ENCODE assay signal across 8 mouse cellular contexts in the genomic region with DNA sequence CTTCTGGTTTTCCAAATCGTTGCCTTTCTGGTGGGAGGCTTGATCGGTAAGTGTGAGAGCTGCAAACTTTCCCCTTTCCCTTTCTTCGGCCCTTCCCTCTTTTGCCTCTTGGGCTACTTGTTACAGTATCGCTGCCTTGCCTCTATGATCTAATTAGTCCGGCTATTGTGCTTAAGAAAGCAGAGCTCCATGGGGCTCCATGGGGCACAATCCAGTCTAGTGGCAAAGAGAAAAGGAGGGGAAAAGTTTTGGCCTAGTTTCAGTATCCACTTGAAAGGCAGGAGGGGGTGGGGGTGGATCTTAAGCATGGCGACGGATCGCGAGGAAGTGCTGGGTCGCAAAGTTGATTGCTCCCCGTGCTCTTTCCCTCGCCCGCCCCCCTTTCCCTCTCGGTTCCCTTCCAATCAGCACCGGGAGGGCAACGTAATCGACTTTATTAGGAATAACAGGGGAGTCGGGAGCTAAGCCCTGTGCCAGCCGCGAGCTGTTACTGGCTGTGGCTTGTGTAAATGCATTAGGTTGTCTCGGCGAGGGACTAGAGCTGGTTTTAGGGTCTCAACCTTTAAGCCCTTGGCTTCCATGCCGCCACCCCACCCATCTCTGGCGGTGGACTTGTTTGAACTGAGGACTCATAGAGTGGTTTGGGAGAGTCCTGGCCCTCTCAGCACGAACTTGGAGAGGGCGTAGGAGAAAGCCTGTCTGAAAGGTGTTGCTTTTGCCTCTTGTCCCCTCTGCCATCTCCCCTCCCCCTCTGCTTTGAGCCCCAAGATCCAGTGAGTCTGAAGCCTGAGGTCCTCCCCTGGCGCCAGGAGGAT. TPM values are rescaled to one million over a fixed set of nuclear protein-coding genes. Genes with fewer than 3 reads are reported as not detected.
A peak's percentile ranks its signal among the peaks of the same experiment; 100 is the strongest.
DNase-seq lines count a peak whose midpoint lies in the region; ATAC-seq and TF ChIP-seq lines count a peak whose summit lies in the region.

No protein-coding gene starts in this region.

- peak overlapping the region; percentile 82 for H3K4me2 ChIP-seq in heart, embryonic 16.5 days (ENCODE audit: low read depth, low read length)
- peak overlapping the region; percentile 85 for H3K4me2 ChIP-seq in liver, embryonic 12.5 days
- peak overlapping the region; percentile 74 for H3K4me2 ChIP-seq in myocyte (ENCODE audit: low read depth)

- peaks cover 63% of the 10 kb centered on the region for H3K79me2 ChIP-seq in myocyte (ENCODE audit: control insufficient read depth, insufficient read depth)

- H3K9ac ChIP-seq in heart, embryonic 16.5 days (ENCODE audit: low read length): peak overlapping the region; percentile 91
- peak overlapping the region; percentile 67 for H3K9ac ChIP-seq in liver, embryonic 12.5 days

- WGBS in forebrain, embryonic 10.5 days: 0% methylated on average over 27 of the region's 27 CpGs
- WGBS in heart, embryonic 16.5 days: under 1% methylated on average over 27 of the region's 27 CpGs
- under 1% methylated on average over 27 of the region's 27 CpGs for WGBS in liver, embryonic 12.5 days (ENCODE audit: insufficient replicate concordance)

- H3K4me3 ChIP-seq in forebrain, embryonic 10.5 days: peak overlapping the region; percentile 69
- H3K4me3 ChIP-seq in heart, embryonic 16.5 days (ENCODE audit: low read length): peak overlapping the region; percentile 90
- peak overlapping the region; percentile 64 for H3K4me3 ChIP-seq in liver, embryonic 12.5 days
- peak overlapping the region; percentile 96 for H3K4me3 ChIP-seq in myocyte
- H3K4me3 ChIP-seq in testis, adult 2 months (ENCODE audit: control insufficient read depth, low read depth, low read length): peak overlapping the region; percentile 67

- H3K9me3 ChIP-seq in forebrain, embryonic 10.5 days: no peaks in the 10 kb centered on the region
- H3K9me3 ChIP-seq in heart, embryonic 16.5 days (replicated peaks; ENCODE audit: control insufficient read depth, low read length): no peaks in the 10 kb centered on the region
- no peaks in the 10 kb centered on the region for H3K9me3 ChIP-seq in liver, embryonic 12.5 days (replicated peaks)

- peak; percentile 76 for DNase-seq in 416B (ENCODE audit: low read depth)
- DNase-seq in adrenal gland, postnatal 14 days: peak; percentile 78
- peak; percentile 64 for DNase-seq in forebrain, embryonic 10.5 days (ENCODE audit: extremely low spot score, low spot score)
- DNase-seq in kidney, postnatal 10 days: peak; percentile 75

- no peaks in the 10 kb centered on the region for H3K36me3 ChIP-seq in forebrain, embryonic 10.5 days (replicated peaks)
- H3K36me3 ChIP-seq in heart, embryonic 16.5 days (ENCODE audit: control insufficient read depth, insufficient read depth): no peaks in the 10 kb centered on the region
- no peaks in the 10 kb centered on the region for H3K36me3 ChIP-seq in liver, embryonic 12.5 days
- H3K36me3 ChIP-seq in myocyte (ENCODE audit: control insufficient read depth, insufficient read depth): no peaks in the 10 kb centered on the region
- H3K36me3 ChIP-seq in testis, adult 2 months (ENCODE audit: control insufficient read depth, insufficient read depth, low read length): no peaks in the 10 kb centered on the region

- H3K27me3 ChIP-seq in forebrain, embryonic 10.5 days (ENCODE audit: poor library complexity, severe bottlenecking): peaks cover 69% of the 10 kb centered on the region
- no peaks in the 10 kb centered on the region for H3K27me3 ChIP-seq in heart, embryonic 16.5 days (ENCODE audit: control insufficient read depth, insufficient read depth, low read length)
- no peaks in the 10 kb centered on the region for H3K27me3 ChIP-seq in liver, embryonic 12.5 days (replicated peaks)
- H3K27me3 ChIP-seq in myocyte (ENCODE audit: control insufficient read depth, insufficient read depth, insufficient read length): no peaks in the 10 kb centered on the region
- no peaks in the 10 kb centered on the region for H3K27me3 ChIP-seq in testis, adult 2 months (ENCODE audit: control insufficient read depth, insufficient read depth, low read length)

- peak; percentile 65 for TF ChIP-seq POLR2A in myocyte (IDR thresholded peaks at IDR 0.05; ENCODE audit: insufficient read length, low read depth)
- TF ChIP-seq POLR2A in testis, adult 2 months (IDR thresholded peaks at IDR 0.05; ENCODE audit: control insufficient read depth, low read depth, low read length): no peak

- TF ChIP-seq CTCF in testis, adult 2 months (IDR thresholded peaks at IDR 0.05; ENCODE audit: control insufficient read depth, insufficient read depth, insufficient replicate concordance, low read depth, low read length): no peak

- peak overlapping the region; percentile 88 for H3K27ac ChIP-seq in forebrain, embryonic 10.5 days
- H3K27ac ChIP-seq in heart, embryonic 16.5 days (ENCODE audit: low read length): peak overlapping the region; percentile 97
- no peak overlapping the region for H3K27ac ChIP-seq in liver, embryonic 12.5 days
- no peak overlapping the region for H3K27ac ChIP-seq in testis, adult 2 months (ENCODE audit: control insufficient read depth, insufficient read depth, low read depth, low read length)

- ATAC-seq in heart, embryonic 16.5 days (replicated peaks; ENCODE audit: extremely low read depth, insufficient read depth, low FRiP score): peak; percentile 67
- ATAC-seq in liver, embryonic 12.5 days: peak; percentile 49

- H3K4me1 ChIP-seq in forebrain, embryonic 10.5 days: peaks cover 34% of the 10 kb centered on the region
- peaks cover 8% of the 10 kb centered on the region; the same call in 1 of the 2 replicates for H3K4me1 ChIP-seq in heart, embryonic 16.5 days (ENCODE audit: control insufficient read depth, insufficient read depth, low read length)
- H3K4me1 ChIP-seq in liver, embryonic 12.5 days: peaks cover 11% of the 10 kb centered on the region
- peaks cover 6% of the 10 kb centered on the region for H3K4me1 ChIP-seq in testis, adult 2 months (ENCODE audit: control insufficient read depth, insufficient read depth, low read length)

- H3ac ChIP-seq in myocyte (ENCODE audit: control insufficient read depth, insufficient read length): peak overlapping the region; percentile 51

TF ChIP-seq in myocyte, 11 proteins besides CTCF, POLR2A, EP300 and RAD21:
- TF ChIP-seq REST (IDR thresholded peaks at IDR 0.05; ENCODE audit: insufficient read depth, insufficient read length): no peak
- peak; percentile 63 for TF ChIP-seq POLR2AphosphoS2 (IDR thresholded peaks at IDR 0.05; ENCODE audit: insufficient read length, low read depth)
- TF ChIP-seq E2F4 (IDR thresholded peaks at IDR 0.05; ENCODE audit: insufficient read depth): no peak
- no peak for TF ChIP-seq USF1 (IDR thresholded peaks at IDR 0.05; ENCODE audit: low read depth)
- no peak for TF ChIP-seq TCF3 (IDR thresholded peaks at IDR 0.05; ENCODE audit: insufficient read length, low read depth)
- TF ChIP-seq SRF (IDR thresholded peaks at IDR 0.05; ENCODE audit: control insufficient read depth, insufficient read length, low read depth): peak; percentile 71
- no peak for TF ChIP-seq MYOG (IDR thresholded peaks at IDR 0.05; ENCODE audit: control insufficient read depth in 1 of 3, insufficient read depth in 1 of 3, insufficient read length in 2 of 3, low read depth in 2 of 3)
TF ChIP-seq in myocyte: peak in this region for 2.

RNA-seq across cellular contexts. Expression of a gene that starts 0.7 kb away (rescaled TPM):
- total RNA-seq in adrenal gland, postnatal 14 days (2021): 43.4 and 44.8 TPM in 2 replicates
- polyA plus RNA-seq in forebrain, embryonic 10.5 days (2016; fragmentation: Nextera tagmentation; extraction: Ambion mirVana): 111 and 114 TPM in 2 replicates
- 128 and 131 TPM in 2 replicates for polyA plus RNA-seq in heart, embryonic 16.5 days (2015; fragmentation: Nextera tagmentation; extraction: Ambion mirVana)
- polyA plus RNA-seq in liver, embryonic 12.5 days (2016; fragmentation: Nextera tagmentation; extraction: Ambion mirVana): 14.3 and 14.4 TPM in 2 replicates
- 187 TPM for polyA plus RNA-seq in myocyte (2012; fragmentation: generic; extraction: Trizol)
- polyA plus RNA-seq in testis, adult 2 months (2012; rRNA removed): 1.4 and 2.4 TPM in 2 replicates

Comparison
In these comparisons a context has a peak if more than half of its experiments do, and no peak if none do; other contexts are left out.
1. H3K27ac ChIP-seq: peak in forebrain, embryonic 10.5 days (single experiment) and heart, embryonic 16.5 days (single experiment); none in liver, embryonic 12.5 days (single experiment) and testis, adult 2 months (single experiment).
2. Peak in every context shown above with its lines, with median percentiles within 50 percentile points of each other: DNase-seq, H3K4me3 ChIP-seq and H3K4me2 ChIP-seq.